Mouse (Mus musculus) CD4-positive, CD25-positive, alpha-beta regulatory T cell, adult 2 months (primary cell): ENCODE data around the gene Cnn1.
A peak's percentile ranks its signal among the peaks of the same experiment; 100 is the strongest.
"Not testable (repeated sequence)": the region's sequence is repeated elsewhere in the genome, so short reads cannot be mapped to it uniquely, and the experiment has no call there.

ENCODE experiments used
- DNase-seq: peaks from one replicate; pipeline ENCODE4 v3.0.0-alpha.2; 2012; ENCODE audit warnings: low read depth, low spot score

The Cnn1 gene

GRCm38 (mm10) chr9:22125246-22126027 is 26.4 kb downstream of the Cnn1 start:
- DNase-seq: no peak

DNA sequence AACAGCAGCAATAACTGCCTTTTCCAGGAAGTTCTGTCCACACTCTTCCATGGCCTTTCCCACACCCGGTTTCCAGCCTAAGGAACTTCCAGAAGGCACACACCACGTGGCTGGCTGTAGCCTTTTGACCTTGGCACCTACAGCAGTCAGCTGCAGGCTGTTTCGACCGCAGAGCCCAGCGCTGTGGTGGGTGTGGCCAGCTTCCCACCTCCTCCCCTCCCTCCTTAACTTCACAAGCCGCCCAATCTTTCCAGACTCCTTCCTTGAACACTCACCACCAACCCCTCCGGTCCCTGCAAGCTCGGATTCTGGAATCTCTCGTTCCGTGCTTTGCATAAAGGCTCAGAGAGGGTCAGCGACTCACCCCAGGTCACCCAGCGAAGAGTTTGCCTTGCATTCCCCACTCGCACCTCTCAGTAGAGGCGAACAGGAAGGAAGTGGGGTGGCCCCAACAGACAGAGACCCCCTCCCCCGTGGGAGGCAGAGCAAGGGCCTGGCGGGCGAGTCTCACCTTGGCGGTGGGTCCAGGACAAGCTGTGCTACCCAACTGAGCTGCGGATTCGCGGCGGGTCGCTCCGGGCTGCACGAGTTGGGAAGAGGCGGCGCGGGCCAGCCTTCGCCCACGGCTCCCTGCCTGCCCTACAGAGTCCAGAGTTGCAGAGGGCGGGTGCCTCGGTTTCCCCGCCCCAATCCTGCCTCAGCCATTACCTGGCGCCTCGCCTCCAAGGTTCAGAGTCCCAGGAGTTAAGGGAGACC is 32.4 kb downstream of the Cnn1 start:
- peak; percentile 67 for DNase-seq

GRCm38 (mm10) chr9:22132220-22132619 is 33.2 kb downstream of the Cnn1 start:
- peak; percentile 66 for DNase-seq

DNA sequence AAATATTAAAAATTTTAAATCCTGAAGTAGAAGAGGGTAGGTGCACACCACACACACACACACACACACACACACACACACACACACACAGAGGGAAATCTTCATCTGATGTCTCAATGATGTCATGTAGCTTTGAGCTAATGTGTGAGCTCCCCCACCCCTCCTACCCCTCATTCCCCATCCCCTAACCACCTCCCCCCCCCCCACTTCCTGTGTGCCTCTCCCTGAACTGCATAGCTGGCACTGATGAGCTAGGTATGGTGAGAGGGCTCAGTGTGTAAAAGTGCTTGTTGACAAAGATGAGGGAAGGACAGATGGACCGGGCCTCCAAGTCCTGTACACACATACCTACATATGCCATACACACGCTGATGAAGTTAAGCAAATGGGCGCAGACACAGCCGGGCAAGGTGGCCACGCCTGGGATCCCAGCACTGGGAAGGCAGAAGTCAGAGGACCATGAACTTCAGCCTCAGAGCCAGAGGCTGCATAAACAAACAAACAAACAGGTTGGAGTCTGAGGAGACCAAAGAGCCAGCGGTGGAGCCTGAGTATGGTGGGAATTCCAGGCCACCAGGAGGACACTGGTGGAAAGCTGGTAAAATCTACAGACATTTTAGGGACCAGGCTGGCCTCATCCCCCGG is 35.4 kb downstream of the Cnn1 start:
- peak; percentile 74 for DNase-seq

DNA sequence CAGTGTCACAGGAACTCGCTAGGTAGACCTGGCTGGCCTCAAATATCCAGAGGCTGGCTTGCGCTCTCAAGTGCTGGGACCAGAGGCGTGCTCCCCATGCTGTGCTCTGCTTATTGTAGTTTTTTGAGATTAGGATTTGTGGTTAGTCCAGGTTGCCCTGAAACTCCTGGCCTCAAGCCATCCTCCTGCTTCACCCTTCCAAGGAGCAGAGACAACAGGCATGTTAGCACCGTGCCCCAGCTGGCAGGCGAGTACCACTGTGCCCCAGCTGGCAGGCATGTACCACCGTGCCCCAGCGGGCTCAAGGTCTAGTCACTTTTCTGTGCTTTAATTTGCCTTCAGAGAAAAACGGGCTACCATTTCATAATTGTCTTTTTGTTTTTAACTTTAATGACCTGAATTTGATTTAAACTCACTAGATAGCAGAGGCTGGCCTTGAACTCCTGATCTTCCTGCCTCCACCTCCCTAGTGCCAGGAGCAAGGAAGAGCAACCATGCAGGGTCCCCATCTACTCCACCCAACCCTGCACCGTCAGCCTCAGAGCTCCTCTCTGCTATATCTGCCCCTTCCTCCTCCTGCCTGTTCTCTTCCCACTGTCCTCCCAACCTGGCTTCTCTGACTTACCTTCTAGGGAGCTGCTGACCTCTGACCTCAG is 36.1 kb downstream of the Cnn1 start:
- no peak for DNase-seq

DNA sequence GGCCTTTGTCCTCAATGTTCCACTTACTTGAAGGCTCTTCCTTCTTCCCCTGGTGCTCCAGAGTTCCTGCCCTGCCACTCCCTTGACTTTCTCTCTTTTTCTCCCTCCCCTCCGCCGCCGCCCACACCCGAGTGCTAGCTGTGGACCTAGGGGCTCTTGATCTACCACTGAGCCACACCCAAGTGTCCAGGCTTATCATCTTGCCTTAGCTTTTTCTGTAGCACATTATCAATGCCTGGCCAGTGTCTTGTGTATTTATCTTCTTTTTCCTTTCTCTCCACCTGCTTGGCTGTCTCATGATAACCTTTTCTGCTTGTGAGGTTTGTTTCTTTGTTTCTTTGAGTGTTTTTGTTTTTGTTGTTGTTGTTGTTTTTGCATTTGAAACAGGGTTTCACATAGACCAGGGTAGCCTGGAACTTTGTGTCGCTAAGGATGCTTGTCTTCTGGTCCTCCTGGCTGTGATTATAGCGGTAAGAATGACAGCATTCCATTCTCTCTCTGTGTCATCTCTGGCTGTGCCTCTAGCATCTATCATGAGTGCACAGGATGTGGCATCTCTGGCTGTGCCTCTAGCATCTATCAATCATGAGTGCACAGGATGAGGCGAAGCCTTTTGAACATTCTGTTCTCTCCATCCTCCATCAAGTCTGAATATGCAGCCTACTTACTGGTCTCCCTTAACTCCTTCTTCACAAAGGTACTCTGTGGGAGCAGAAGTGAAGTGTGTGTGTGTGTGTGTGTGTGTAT is 36.8 kb downstream of the Cnn1 start, which contains the start of gene Acp5:
Gene Acp5 (minus strand): TSS at position 68 of the 747 bp plus-strand sequence.
- DNase-seq: peak; percentile 81

DNA sequence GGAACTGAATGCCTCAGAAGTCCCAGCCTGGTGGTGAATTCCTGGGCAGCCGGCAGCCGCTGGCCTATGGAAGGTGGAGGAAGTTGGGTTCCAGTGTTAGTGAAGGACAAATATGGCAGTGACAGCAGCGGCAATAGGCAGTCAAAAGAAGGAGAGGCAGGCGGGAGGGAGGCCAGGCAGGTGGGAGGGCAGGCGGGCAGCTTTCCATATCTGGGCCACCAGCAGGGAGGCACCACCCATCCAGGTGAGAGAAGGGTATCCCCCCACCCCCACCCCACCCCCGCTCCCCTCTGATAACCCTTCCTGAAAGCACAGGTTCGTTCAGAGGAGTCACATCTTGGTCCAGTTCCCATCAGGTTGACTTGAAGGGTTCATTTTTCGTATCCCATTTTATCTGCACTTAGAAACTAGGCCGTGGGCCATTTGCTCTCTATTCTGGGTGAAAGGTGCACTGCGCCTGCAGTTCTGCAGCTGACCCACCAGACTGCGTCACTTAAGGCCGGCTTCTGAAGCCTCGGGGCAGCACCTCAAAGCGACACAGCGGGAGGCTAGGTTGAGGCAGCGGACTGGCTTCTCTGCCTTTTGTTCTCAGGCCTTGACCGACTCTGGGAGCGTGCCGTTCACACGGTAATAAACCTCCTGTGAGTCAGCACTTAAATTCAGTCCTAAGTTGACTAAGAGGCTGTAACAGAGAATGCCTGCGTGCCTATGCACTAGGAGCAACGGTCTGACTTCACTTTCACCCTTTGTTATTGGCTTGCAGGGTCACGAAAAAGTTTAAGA is 37.9 kb downstream of the Cnn1 start:
- no peak for DNase-seq

DNA sequence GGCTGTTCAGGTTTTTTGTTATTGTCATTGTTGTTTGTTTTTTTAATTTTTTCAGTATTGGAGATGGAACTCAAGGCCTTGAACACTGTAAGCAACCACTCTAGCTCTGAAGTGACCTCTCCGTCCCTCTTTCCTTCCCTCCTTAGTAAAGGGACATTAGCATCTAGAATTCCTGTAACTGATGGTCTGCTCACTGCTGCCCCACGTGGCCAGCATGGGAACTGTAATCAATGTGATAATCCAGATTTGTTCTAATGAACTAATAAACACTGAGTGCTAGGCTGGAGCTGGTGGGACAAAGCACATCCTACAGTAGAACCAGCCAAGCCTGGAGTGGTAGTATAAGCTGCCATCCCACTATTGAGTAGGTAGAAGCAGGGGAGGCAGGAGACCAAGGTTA is 39.5 kb downstream of the Cnn1 start:
- DNase-seq: peak; percentile 75

DNA sequence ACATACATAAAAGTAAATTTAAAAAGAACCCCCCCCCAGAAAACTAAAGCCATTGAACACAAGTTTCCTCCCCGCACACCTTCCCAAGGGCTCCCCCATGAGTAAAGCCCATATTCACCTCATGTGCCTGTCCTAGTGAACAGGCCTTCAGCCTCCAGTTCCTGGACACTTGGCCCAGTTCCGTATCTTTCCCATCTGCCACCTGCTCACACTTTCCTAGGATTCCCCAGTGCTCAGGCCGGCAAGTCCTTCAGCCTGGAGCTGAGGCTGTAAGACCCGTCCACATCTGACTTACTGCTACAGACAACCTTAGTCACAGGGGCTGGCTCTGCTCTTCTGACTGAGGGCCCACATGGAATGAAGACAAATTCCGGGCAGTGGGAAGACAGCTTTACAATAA is 40.7 kb downstream of the Cnn1 start:
- DNase-seq: no peak

- peak; percentile 94 for DNase-seq
Measured at GRCm38 (mm10) chr9:22143108-22144037, 44.4 kb downstream of the Cnn1 start.

DNA sequence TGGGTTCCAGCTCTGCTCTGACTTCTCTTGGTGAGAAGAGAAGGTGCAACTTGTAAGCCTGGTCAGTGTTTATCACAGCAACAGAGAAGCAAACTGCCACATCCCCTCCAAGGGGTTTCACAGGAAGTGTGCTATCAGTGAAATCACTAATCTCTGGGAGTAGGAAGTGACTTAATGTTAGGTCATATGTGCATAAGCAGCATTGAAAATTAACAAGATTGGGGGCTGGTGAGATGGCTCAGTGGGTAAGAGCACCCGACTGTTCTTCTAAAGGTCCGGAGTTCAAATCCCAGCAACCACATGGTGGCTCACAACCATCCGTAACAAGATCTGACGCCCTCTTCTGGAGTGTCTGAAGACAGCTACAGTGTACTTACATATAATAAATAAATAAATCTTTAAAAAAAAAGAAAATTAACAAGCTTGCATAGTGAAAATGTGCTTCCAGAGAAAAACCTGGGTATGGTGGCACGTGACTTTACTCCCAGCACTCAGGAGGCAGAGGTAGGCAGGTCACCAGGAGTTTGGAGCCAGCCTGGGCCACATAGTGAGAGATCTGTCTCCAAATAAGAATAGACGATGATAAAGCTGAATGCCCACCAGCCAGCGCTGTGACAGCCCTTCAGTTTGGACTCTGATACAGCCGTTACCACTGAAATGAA is 45.4 kb downstream of the Cnn1 start:
- no peak for DNase-seq

DNA sequence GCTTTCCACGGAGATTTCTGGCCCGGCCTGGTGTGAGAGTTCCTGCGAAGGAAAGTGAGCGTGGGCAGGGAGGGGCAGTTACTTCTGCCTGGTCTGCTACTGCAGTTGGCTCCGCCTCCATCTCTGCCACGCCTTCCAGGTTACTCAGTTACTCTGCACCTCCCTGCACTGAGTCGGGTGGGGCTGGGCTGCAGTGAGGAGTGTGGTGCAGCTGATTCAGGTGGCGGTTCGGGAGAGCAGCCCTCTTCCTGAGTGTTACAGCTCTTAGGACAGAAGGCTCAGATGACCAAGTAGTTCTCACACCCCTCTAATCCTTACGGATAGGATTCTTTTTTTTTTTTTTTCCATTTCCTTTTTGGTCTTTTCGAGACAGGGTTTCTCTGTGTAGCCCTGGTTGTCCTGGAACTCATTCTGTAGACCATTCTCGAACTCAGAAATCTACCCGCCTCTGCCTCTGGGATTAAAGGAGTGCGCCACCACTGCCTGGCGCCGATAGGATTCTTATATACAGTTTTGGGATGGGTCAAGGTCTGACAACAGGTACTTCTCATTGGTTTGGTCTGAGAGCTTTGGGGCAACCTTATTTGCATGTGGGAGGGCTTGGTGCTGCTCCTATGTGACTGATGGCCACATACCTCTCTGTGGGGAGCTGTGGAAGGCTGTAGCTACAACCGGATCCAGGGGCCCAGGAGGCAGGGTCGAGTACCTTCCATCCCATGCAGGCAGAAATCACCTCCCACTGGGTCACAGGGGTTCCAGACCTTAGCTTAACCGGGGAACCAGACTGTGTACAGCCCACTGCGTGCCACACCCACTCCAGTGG is 50.6 kb downstream of the Cnn1 start:
- no peak for DNase-seq

- DNase-seq: not testable (repeated sequence)
Measured at GRCm38 (mm10) chr9:22150249-22150693, 51.3 kb downstream of the Cnn1 start.

- DNase-seq: no peak
Measured at GRCm38 (mm10) chr9:22150946-22151345, 51.9 kb downstream of the Cnn1 start.

- no peak for DNase-seq
Measured at GRCm38 (mm10) chr9:22153810-22154209, 54.8 kb downstream of the Cnn1 start.

DNA sequence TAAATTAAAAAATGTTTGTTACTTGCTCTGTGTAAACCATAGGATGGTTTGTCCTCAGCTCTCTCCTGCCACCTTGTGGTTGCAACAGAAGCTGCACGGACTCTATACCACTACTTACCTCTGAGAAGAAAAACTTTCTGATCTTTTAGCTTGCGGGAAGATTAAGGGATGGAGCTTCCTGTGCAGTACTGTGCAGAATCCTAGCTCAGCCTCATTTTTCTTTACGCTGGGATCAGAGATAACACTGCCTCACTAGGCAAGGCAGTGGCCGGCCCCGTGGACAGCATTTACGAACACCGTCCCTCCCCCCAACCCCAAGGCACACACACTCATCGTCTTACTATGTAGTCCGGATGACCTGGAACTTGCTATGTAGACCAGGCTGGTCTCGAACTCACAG is 56.6 kb downstream of the Cnn1 start:
- DNase-seq: peak; percentile 92

DNA sequence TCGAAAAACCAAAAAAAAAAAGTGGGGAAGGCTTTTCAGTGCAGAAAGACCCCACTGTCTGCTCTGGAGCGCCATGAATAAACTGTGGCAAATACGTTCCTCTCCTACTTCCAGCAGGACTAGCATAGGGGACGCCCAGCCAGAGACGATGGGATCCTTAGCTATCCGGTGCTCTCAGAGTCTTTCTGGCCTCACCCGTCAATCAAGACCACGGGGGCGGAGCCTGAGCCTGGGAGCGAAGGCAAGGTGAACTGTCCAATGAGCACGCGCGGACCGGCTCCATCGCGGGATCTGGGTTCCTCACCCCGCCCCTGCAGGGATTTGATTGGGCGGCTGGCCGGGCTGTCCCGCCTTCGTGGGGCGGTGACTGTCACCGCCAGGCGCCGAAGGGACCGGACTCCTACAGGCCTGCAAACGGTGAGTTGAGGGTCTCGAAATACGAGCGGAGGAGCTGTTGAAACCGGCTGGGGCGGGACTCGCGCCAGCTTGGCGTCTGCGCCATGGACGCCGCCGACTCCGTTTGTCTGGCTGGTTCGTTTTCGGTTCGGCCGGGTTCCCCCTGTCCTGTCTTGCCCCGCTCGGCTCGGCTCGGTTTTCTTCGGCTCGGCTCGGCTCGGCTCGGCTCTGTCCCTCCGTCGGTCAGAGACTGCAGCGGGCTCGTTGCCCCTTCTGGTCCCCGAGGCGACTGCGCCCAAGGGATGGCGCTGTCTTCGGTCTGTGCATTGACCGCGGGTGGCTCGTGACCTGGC is 57.7 kb downstream of the Cnn1 start, which contains the start of gene Pigyl:
Gene Pigyl (plus strand): TSS at position 350 of the 749 bp plus-strand sequence.
- DNase-seq: peak; percentile 100
